Mouse (Mus musculus): Measurements from ENCODE around the gene Mylk4. TPM values are rescaled to one million over a fixed set of nuclear protein-coding genes. Genes with fewer than 3 reads are reported as not detected.

The Mylk4 gene
- polyA plus RNA-seq, 1 experiment from 2014 or later = 3.0 TPM

GRCm38 (mm10) chr13:32783055-32783454 lies 699 bp downstream of the Mylk4 start:
- H3K9ac ChIP-seq (ENCODE audit: low read length) = no peak overlapping the region
- no peak overlapping the region for H3K4me3 ChIP-seq (replicated peaks; ENCODE audit: low read length)
- no peaks in the 10 kb centered on the region for H3K27me3 ChIP-seq (ENCODE audit: control insufficient read depth, insufficient read depth, low read length)
- H3K36me3 ChIP-seq (ENCODE audit: control insufficient read depth, insufficient read depth, low read length) = no peaks in the 10 kb centered on the region
- 53% methylated on average over 5 of the region's 5 CpGs for WGBS
- H3K4me2 ChIP-seq (ENCODE audit: low read depth, low read length) = no peak overlapping the region
- no peak for ATAC-seq (ENCODE audit: insufficient read depth, low FRiP score)
- H3K9me3 ChIP-seq (replicated peaks; ENCODE audit: control insufficient read depth, low read length) = no peaks in the 10 kb centered on the region
- no peaks in the 10 kb centered on the region for H3K4me1 ChIP-seq (ENCODE audit: control insufficient read depth, insufficient read depth, low read length)
- no peak overlapping the region for H3K27ac ChIP-seq (ENCODE audit: low read length)

GRCm38 (mm10) chr13:32778861-32779260 lies 4.9 kb downstream of the Mylk4 start:
- H3K9me3 ChIP-seq (replicated peaks; ENCODE audit: control insufficient read depth, low read length) = no peaks in the 10 kb centered on the region
- H3K4me2 ChIP-seq (ENCODE audit: low read depth, low read length) = no peak overlapping the region
- no peaks in the 10 kb centered on the region for H3K36me3 ChIP-seq (ENCODE audit: control insufficient read depth, insufficient read depth, low read length)
- H3K9ac ChIP-seq (ENCODE audit: low read length) = no peak overlapping the region
- H3K4me1 ChIP-seq (ENCODE audit: control insufficient read depth, insufficient read depth, low read length) = no peaks in the 10 kb centered on the region
- H3K27me3 ChIP-seq (ENCODE audit: control insufficient read depth, insufficient read depth, low read length) = no peaks in the 10 kb centered on the region
- no peak overlapping the region for H3K27ac ChIP-seq (ENCODE audit: low read length)
- no peak overlapping the region for H3K4me3 ChIP-seq (replicated peaks; ENCODE audit: low read length)
- WGBS = 72% methylated on average over 3 of the region's 3 CpGs
- no peak for ATAC-seq (ENCODE audit: insufficient read depth, low FRiP score)

- no peak overlapping the region for H3K4me3 ChIP-seq (replicated peaks; ENCODE audit: low read length)
- ATAC-seq (ENCODE audit: insufficient read depth, low FRiP score) = no peak
- no peak overlapping the region for H3K4me2 ChIP-seq (ENCODE audit: low read depth, low read length)
- whole genome bisulfite sequencing = 84% methylated on average over 10 of the region's 10 CpGs
- H3K9me3 ChIP-seq (replicated peaks; ENCODE audit: control insufficient read depth, low read length) = no peaks in the 10 kb centered on the region
- no peaks in the 10 kb centered on the region for H3K4me1 ChIP-seq (ENCODE audit: control insufficient read depth, insufficient read depth, low read length)
- no peak overlapping the region for H3K9ac ChIP-seq (ENCODE audit: low read length)
- no peaks in the 10 kb centered on the region for H3K27me3 ChIP-seq (ENCODE audit: control insufficient read depth, insufficient read depth, low read length)
- no peaks in the 10 kb centered on the region for H3K36me3 ChIP-seq (ENCODE audit: control insufficient read depth, insufficient read depth, low read length)
- H3K27ac ChIP-seq (ENCODE audit: low read length) = no peak overlapping the region
Observed at GRCm38 (mm10) chr13:32776350-32776749, 7.4 kb downstream of the Mylk4 start.

- no peak overlapping the region for H3K4me2 ChIP-seq (ENCODE audit: low read depth, low read length)
- 76% methylated on average over 9 of the region's 9 CpGs for WGBS
- H3K4me1 ChIP-seq (ENCODE audit: control insufficient read depth, insufficient read depth, low read length) = no peaks in the 10 kb centered on the region
- no peaks in the 10 kb centered on the region for H3K9me3 ChIP-seq (replicated peaks; ENCODE audit: control insufficient read depth, low read length)
- no peak overlapping the region for H3K27ac ChIP-seq (ENCODE audit: low read length)
- H3K4me3 ChIP-seq (replicated peaks; ENCODE audit: low read length) = no peak overlapping the region
- no peak for ATAC-seq (ENCODE audit: insufficient read depth, low FRiP score)
- no peak overlapping the region for H3K9ac ChIP-seq (ENCODE audit: low read length)
- H3K36me3 ChIP-seq (ENCODE audit: control insufficient read depth, insufficient read depth, low read length) = no peaks in the 10 kb centered on the region
- no peaks in the 10 kb centered on the region for H3K27me3 ChIP-seq (ENCODE audit: control insufficient read depth, insufficient read depth, low read length)
Observed at GRCm38 (mm10) chr13:32775889-32776288, 7.9 kb downstream of the Mylk4 start.

- ATAC-seq (ENCODE audit: insufficient read depth, low FRiP score) = no peak
- Histone ChIP-seq H3K4me3 (replicated peaks; ENCODE audit: low read length) (no peak overlapping the region), H3K36me3 (ENCODE audit: control insufficient read depth, insufficient read depth, low read length) (no peaks in the 10 kb centered on the region), H3K9me3 (replicated peaks; ENCODE audit: control insufficient read depth, low read length) (no peaks in the 10 kb centered on the region), H3K4me1 (ENCODE audit: control insufficient read depth, insufficient read depth, low read length) (no peaks in the 10 kb centered on the region), H3K4me2 (ENCODE audit: low read depth, low read length) (no peak overlapping the region), H3K27me3 (ENCODE audit: control insufficient read depth, insufficient read depth, low read length) (no peaks in the 10 kb centered on the region), H3K27ac (ENCODE audit: low read length) (no peak overlapping the region), H3K9ac (ENCODE audit: low read length) (no peak overlapping the region)
- WGBS = 21% methylated on average over 3 of the region's 3 CpGs
Observed at GRCm38 (mm10) chr13:32769960-32770359, 13.8 kb downstream of the Mylk4 start.

GRCm38 (mm10) chr13:32768104-32768503 lies 15.7 kb downstream of the Mylk4 start:
- Histone ChIP-seq H3K9me3 (replicated peaks; ENCODE audit: control insufficient read depth, low read length) (no peaks in the 10 kb centered on the region), H3K4me1 (ENCODE audit: control insufficient read depth, insufficient read depth, low read length) (no peaks in the 10 kb centered on the region), H3K9ac (ENCODE audit: low read length) (no peak overlapping the region), H3K4me3 (replicated peaks; ENCODE audit: low read length) (no peak overlapping the region), H3K27me3 (ENCODE audit: control insufficient read depth, insufficient read depth, low read length) (no peaks in the 10 kb centered on the region), H3K36me3 (ENCODE audit: control insufficient read depth, insufficient read depth, low read length) (no peaks in the 10 kb centered on the region), H3K4me2 (ENCODE audit: low read depth, low read length) (no peak overlapping the region), H3K27ac (ENCODE audit: low read length) (no peak overlapping the region)
- 15% methylated on average over 4 of the region's 4 CpGs for WGBS
- ATAC-seq (ENCODE audit: insufficient read depth, low FRiP score) = no peak

GRCm38 (mm10) chr13:32764448-32764847 lies 19.3 kb downstream of the Mylk4 start:
- Histone ChIP-seq H3K4me1 (ENCODE audit: control insufficient read depth, insufficient read depth, low read length) (no peaks in the 10 kb centered on the region), H3K4me2 (ENCODE audit: low read depth, low read length) (no peak overlapping the region), H3K9me3 (replicated peaks; ENCODE audit: control insufficient read depth, low read length) (no peaks in the 10 kb centered on the region), H3K27ac (ENCODE audit: low read length) (no peak overlapping the region), H3K4me3 (replicated peaks; ENCODE audit: low read length) (no peak overlapping the region), H3K9ac (ENCODE audit: low read length) (no peak overlapping the region), H3K27me3 (ENCODE audit: control insufficient read depth, insufficient read depth, low read length) (no peaks in the 10 kb centered on the region), H3K36me3 (ENCODE audit: control insufficient read depth, insufficient read depth, low read length) (no peaks in the 10 kb centered on the region)
- no peak for ATAC-seq (ENCODE audit: insufficient read depth, low FRiP score)
- WGBS = 32% methylated on average over 7 of the region's 7 CpGs

GRCm38 (mm10) chr13:32763141-32763540 lies 20.6 kb downstream of the Mylk4 start:
- no peaks in the 10 kb centered on the region for H3K9me3 ChIP-seq (replicated peaks; ENCODE audit: control insufficient read depth, low read length)
- 83% methylated on average over 3 of the region's 3 CpGs for WGBS
- no peaks in the 10 kb centered on the region for H3K4me1 ChIP-seq (ENCODE audit: control insufficient read depth, insufficient read depth, low read length)
- no peak overlapping the region for H3K27ac ChIP-seq (ENCODE audit: low read length)
- H3K27me3 ChIP-seq (ENCODE audit: control insufficient read depth, insufficient read depth, low read length) = no peaks in the 10 kb centered on the region
- H3K9ac ChIP-seq (ENCODE audit: low read length) = no peak overlapping the region
- no peak overlapping the region for H3K4me3 ChIP-seq (replicated peaks; ENCODE audit: low read length)
- ATAC-seq (ENCODE audit: insufficient read depth, low FRiP score) = no peak
- no peak overlapping the region for H3K4me2 ChIP-seq (ENCODE audit: low read depth, low read length)
- H3K36me3 ChIP-seq (ENCODE audit: control insufficient read depth, insufficient read depth, low read length) = no peaks in the 10 kb centered on the region

GRCm38 (mm10) chr13:32760795-32761194 lies 23.0 kb downstream of the Mylk4 start:
- H3K9ac ChIP-seq (ENCODE audit: low read length) = no peak overlapping the region
- ATAC-seq (ENCODE audit: insufficient read depth, low FRiP score) = no peak
- no peak overlapping the region for H3K27ac ChIP-seq (ENCODE audit: low read length)
- H3K9me3 ChIP-seq (replicated peaks; ENCODE audit: control insufficient read depth, low read length) = no peaks in the 10 kb centered on the region
- WGBS = 71% methylated on average over 2 of the region's 2 CpGs
- no peaks in the 10 kb centered on the region for H3K27me3 ChIP-seq (ENCODE audit: control insufficient read depth, insufficient read depth, low read length)
- no peaks in the 10 kb centered on the region for H3K36me3 ChIP-seq (ENCODE audit: control insufficient read depth, insufficient read depth, low read length)
- no peak overlapping the region for H3K4me2 ChIP-seq (ENCODE audit: low read depth, low read length)
- H3K4me3 ChIP-seq (replicated peaks; ENCODE audit: low read length) = no peak overlapping the region
- no peaks in the 10 kb centered on the region for H3K4me1 ChIP-seq (ENCODE audit: control insufficient read depth, insufficient read depth, low read length)

GRCm38 (mm10) chr13:32759036-32759435 lies 24.7 kb downstream of the Mylk4 start:
- 22% methylated on average over 4 of the region's 4 CpGs for WGBS
- Histone ChIP-seq H3K36me3 (ENCODE audit: control insufficient read depth, insufficient read depth, low read length) (no peaks in the 10 kb centered on the region), H3K4me3 (replicated peaks; ENCODE audit: low read length) (no peak overlapping the region), H3K4me1 (ENCODE audit: control insufficient read depth, insufficient read depth, low read length) (no peaks in the 10 kb centered on the region), H3K9me3 (replicated peaks; ENCODE audit: control insufficient read depth, low read length) (no peaks in the 10 kb centered on the region), H3K27ac (ENCODE audit: low read length) (no peak overlapping the region), H3K9ac (ENCODE audit: low read length) (no peak overlapping the region), H3K4me2 (ENCODE audit: low read depth, low read length) (no peak overlapping the region), H3K27me3 (ENCODE audit: control insufficient read depth, insufficient read depth, low read length) (no peaks in the 10 kb centered on the region)
- no peak for ATAC-seq (ENCODE audit: insufficient read depth, low FRiP score)

All from stomach, embryonic 16.5 days (tissue).